Mouse (Mus musculus): ENCODE data around the gene Ccdc84.
"Not testable (repeated sequence)": the region's sequence is repeated elsewhere in the genome, so short reads cannot be mapped to it uniquely, and the experiment has no call there.

The Ccdc84 gene

GRCm38 (mm10) chr9:44408693-44409092 lies 9.7 kb downstream of the Ccdc84 start:
- not testable (repeated sequence) for DNase-seq (ENCODE audit: low spot score)

- DNase-seq (ENCODE audit: low spot score), result no peak
Measured at GRCm38 (mm10) chr9:44407752-44408097, 10.6 kb downstream of the Ccdc84 start.

- DNase-seq (ENCODE audit: low spot score), result peak; percentile 86
Measured at GRCm38 (mm10) chr9:44406906-44407751, 11.2 kb downstream of the Ccdc84 start, which contains the start of the genes Rps25 and Trappc4. Gene Rps25, plus strand, starts transcription at chr9:44407139. Gene Trappc4, minus strand, starts transcription at chr9:44407600.

GRCm38 (mm10) chr9:44405011-44405410 lies 13.4 kb downstream of the Ccdc84 start:
- no peak for DNase-seq (ENCODE audit: low spot score)

- no peak for DNase-seq (ENCODE audit: low spot score)
Measured at GRCm38 (mm10) chr9:44401081-44401480, 17.3 kb downstream of the Ccdc84 start.

GRCm38 (mm10) chr9:44399795-44400114 lies 18.6 kb downstream of the Ccdc84 start:
- no peak for DNase-seq (ENCODE audit: low spot score)

- no peak for DNase-seq (ENCODE audit: low spot score)
Measured at GRCm38 (mm10) chr9:44399114-44399794, 19.1 kb downstream of the Ccdc84 start.

- DNase-seq (ENCODE audit: low spot score), result no peak
Measured at GRCm38 (mm10) chr9:44398551-44398950, 19.8 kb downstream of the Ccdc84 start.

- DNase-seq (ENCODE audit: low spot score), result no peak
Measured at GRCm38 (mm10) chr9:44398087-44398486, 20.3 kb downstream of the Ccdc84 start.

GRCm38 (mm10) chr9:44396684-44397411 lies 21.5 kb downstream of the Ccdc84 start, which contains the start of gene Slc37a4:
Gene Slc37a4, plus strand, starts transcription at chr9:44396852.
- DNase-seq (ENCODE audit: low spot score), result peak; percentile 93

- DNase-seq (ENCODE audit: low spot score), result no peak
Measured at GRCm38 (mm10) chr9:44391466-44391865, 26.9 kb downstream of the Ccdc84 start.

- no peak for DNase-seq (ENCODE audit: low spot score)
Measured at GRCm38 (mm10) chr9:44389273-44389672, 29.1 kb downstream of the Ccdc84 start.

GRCm38 (mm10) chr9:44387221-44387620 lies 31.1 kb downstream of the Ccdc84 start:
- DNase-seq (ENCODE audit: low spot score), result no peak

GRCm38 (mm10) chr9:44384596-44384995 lies 33.8 kb downstream of the Ccdc84 start:
- no peak for DNase-seq (ENCODE audit: low spot score)

- no peak for DNase-seq (ENCODE audit: low spot score)
Measured at GRCm38 (mm10) chr9:44379862-44380261, 38.5 kb downstream of the Ccdc84 start.

- DNase-seq (ENCODE audit: low spot score), result peak; percentile 99
Measured at GRCm38 (mm10) chr9:44379054-44379834, 39.1 kb downstream of the Ccdc84 start, which contains the start of gene Hyou1. Gene Hyou1, plus strand, starts transcription at chr9:44379490.

GRCm38 (mm10) chr9:44378153-44378730 lies 40.1 kb downstream of the Ccdc84 start:
- DNase-seq (ENCODE audit: low spot score), result no peak

GRCm38 (mm10) chr9:44377335-44377734 lies 41.0 kb downstream of the Ccdc84 start:
- not testable (repeated sequence) for DNase-seq (ENCODE audit: low spot score)

- DNase-seq (ENCODE audit: low spot score), result no peak
Measured at GRCm38 (mm10) chr9:44376141-44376540, 42.2 kb downstream of the Ccdc84 start.

GRCm38 (mm10) chr9:44373386-44373785 lies 45.0 kb downstream of the Ccdc84 start:
- DNase-seq (ENCODE audit: low spot score), result no peak

GRCm38 (mm10) chr9:44364480-44364879 lies 53.9 kb downstream of the Ccdc84 start:
- DNase-seq (ENCODE audit: low spot score), result no peak

Data from left cerebral cortex, adult 11 months (tissue).